Mouse (Mus musculus) MEL (cell line): Measurements from ENCODE around the gene DXBay18.
"Not testable (repeated sequence)": the region's sequence is repeated elsewhere in the genome, so short reads cannot be mapped to it uniquely, and the experiment has no call there.

Experiments used
- BHLHE40 ChIP-seq: IDR thresholded peaks from 2 replicates; pipeline ENCODE4 v1.6.1; 2012; ENCODE audit warnings: low read depth, mild to moderate bottlenecking, inconsistent platforms, low read length, improper control_type of control experiment, borderline replicate concordance
- CTCF ChIP-seq, 3 experiments: IDR thresholded peaks in 2 of 3; conservative IDR thresholded peaks in 1 of 3; 2 replicates each; pipeline ENCODE4 v1.5.1; 2011 to 2012; ENCODE audit warnings: low read length in 3 of 3, low read depth in 2 of 3, mild to moderate bottlenecking in 2 of 3, improper control_type of control experiment in 1 of 3, inconsistent platforms in 1 of 3, mixed read lengths in 1 of 3, moderate library complexity in 1 of 3; ENCODE audit not compliant: control insufficient read depth in 1 of 3, insufficient read depth in 1 of 3, poor library complexity in 1 of 3, severe bottlenecking in 1 of 3
- EP300 ChIP-seq, 2 experiments: IDR thresholded peaks; 2 replicates each; pipeline ENCODE4 v1.6.1; 2011; ENCODE audit warnings: improper control_type of control experiment in 2 of 2, low read length in 2 of 2, low read depth in 1 of 2, mild to moderate bottlenecking in 1 of 2
- GATA1 ChIP-seq: IDR thresholded peaks from 2 replicates; pipeline ENCODE4 v1.6.1; 2011; ENCODE audit warnings: low read depth, low read length, improper control_type of control experiment
- JUND ChIP-seq: IDR thresholded peaks from 2 replicates; pipeline ENCODE4 v1.6.1; 2011; ENCODE audit warnings: low read depth, mild to moderate bottlenecking, improper control_type of control experiment, low read length
- MAZ ChIP-seq: IDR thresholded peaks from 2 replicates; pipeline ENCODE4 v1.6.1; 2012; ENCODE audit warnings: low read depth, mild to moderate bottlenecking, inconsistent platforms, low read length, improper control_type of control experiment
- POLR2A ChIP-seq, 2 experiments: IDR thresholded peaks; 2 replicates each; pipeline ENCODE4 v1.6.1; 2011 to 2012; ENCODE audit warnings: low read length in 2 of 2, mild to moderate bottlenecking in 2 of 2, control low read depth in 1 of 2, improper control_type of control experiment in 1 of 2, low read depth in 1 of 2, moderate library complexity in 1 of 2; ENCODE audit not compliant: control insufficient read depth in 1 of 2, insufficient read depth in 1 of 2, poor library complexity in 1 of 2
- POLR2AphosphoS5 ChIP-seq: IDR thresholded peaks from 2 replicates; pipeline ENCODE4 v1.6.1; 2012; ENCODE audit warnings: low read depth, borderline replicate concordance, mild to moderate bottlenecking, inconsistent platforms, low read length, moderate library complexity, mixed read lengths
- RAD21 ChIP-seq: IDR thresholded peaks from 2 replicates; pipeline ENCODE4 v1.6.1; 2011; ENCODE audit warnings: mild to moderate bottlenecking, low read depth, low read length, improper control_type of control experiment
- SMC3 ChIP-seq: IDR thresholded peaks from 2 replicates; pipeline ENCODE4 v1.6.1; 2011; ENCODE audit warnings: low read depth, low read length, improper control_type of control experiment
- ZNF384 ChIP-seq: IDR thresholded peaks from 2 replicates; pipeline ENCODE4 v1.6.1; 2012; ENCODE audit warnings: low read depth, mild to moderate bottlenecking, inconsistent platforms, low read length, improper control_type of control experiment

DNA sequence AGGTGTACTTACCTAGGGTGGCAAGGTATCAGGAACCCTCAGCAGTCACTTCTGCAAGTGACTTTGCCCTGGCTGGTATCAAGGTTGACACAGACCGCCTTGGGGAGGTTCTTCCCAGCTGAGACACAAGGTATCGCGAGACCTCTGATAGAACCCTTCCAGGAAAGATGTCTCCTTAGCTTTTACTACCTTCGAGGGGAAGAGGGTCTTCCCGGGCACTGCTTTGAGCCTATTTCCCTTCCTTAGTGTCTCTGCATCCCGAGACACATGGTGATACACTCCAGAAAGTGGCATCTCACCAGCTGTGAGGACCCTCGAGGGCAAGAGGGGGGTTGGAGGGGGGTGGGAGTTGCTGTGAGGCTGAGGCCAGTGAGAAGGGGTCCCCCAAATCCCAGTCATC, at the start of gene DXBay18:
- TF ChIP-seq SMC3; MAZ; POLR2A (IDR thresholded peaks at IDR 0.05; ENCODE audit: control insufficient read depth in 1 of 2, insufficient read depth in 1 of 2, low read depth in 1 of 2, low read length in 2 of 2, poor library complexity in 1 of 2); ZNF384; POLR2AphosphoS5; GATA1; BHLHE40; RAD21; EP300 (IDR thresholded peaks at IDR 0.05; ENCODE audit: low read depth in 1 of 2, low read length in 2 of 2); CTCF (IDR thresholded peaks at IDR 0.05 in 2 of 3, conservative IDR thresholded peaks at IDR 0.05 in 1 of 3; ENCODE audit: control insufficient read depth in 1 of 3, insufficient read depth in 1 of 3, low read depth in 2 of 3, low read length in 3 of 3, poor library complexity in 1 of 3, severe bottlenecking in 1 of 3); JUND: not testable (repeated sequence)
